Mouse (Mus musculus) urinary bladder, adult 2 months (tissue): Measurements from ENCODE around the gene 2010111I01Rik. TPM values are rescaled to one million over a fixed set of nuclear protein-coding genes. Genes with fewer than 3 reads are reported as not detected.

Experiments
- DNase-seq: peaks from one replicate; pipeline ENCODE4 v3.0.0; 2022; ENCODE audit warnings: low spot score
- polyA plus RNA-seq: library from polyadenylated mRNA; depleted of rRNA; stranded (reverse); fragments of >200 nt; gene quantifications from 2 replicates; pipeline ENCODE4 v1.2.3, GENCODE M21; 2012

Gene 2010111I01Rik
- polyA plus RNA-seq, 1 experiment, result 374 TPM

GRCm38 (mm10) chr13:63289152-63289551 is 324.5 kb downstream of the 2010111I01Rik start:
- DNase-seq, result no peak

GRCm38 (mm10) chr13:63289687-63290086 is 325.0 kb downstream of the 2010111I01Rik start:
- no peak for DNase-seq

- no peak for DNase-seq
Observed at GRCm38 (mm10) chr13:63290126-63290525, 325.4 kb downstream of the 2010111I01Rik start.

- no peak for DNase-seq
Observed at GRCm38 (mm10) chr13:63291016-63291415, 326.3 kb downstream of the 2010111I01Rik start.

GRCm38 (mm10) chr13:63293647-63294046 is 329.0 kb downstream of the 2010111I01Rik start:
- no peak for DNase-seq

- no peak for DNase-seq
Observed at GRCm38 (mm10) chr13:63294359-63295193, 329.9 kb downstream of the 2010111I01Rik start.

GRCm38 (mm10) chr13:63296300-63296699 is 331.6 kb downstream of the 2010111I01Rik start:
- DNase-seq, result no peak

GRCm38 (mm10) chr13:63297003-63297402 is 332.3 kb downstream of the 2010111I01Rik start:
- DNase-seq, result no peak

GRCm38 (mm10) chr13:63297933-63298332 is 333.2 kb downstream of the 2010111I01Rik start:
- no peak for DNase-seq

- DNase-seq, result no peak
Observed at GRCm38 (mm10) chr13:63298931-63299330, 334.2 kb downstream of the 2010111I01Rik start.

- no peak for DNase-seq
Observed at GRCm38 (mm10) chr13:63300929-63301328, 336.2 kb downstream of the 2010111I01Rik start.

- DNase-seq, result no peak
Observed at GRCm38 (mm10) chr13:63301764-63302209, 337.1 kb downstream of the 2010111I01Rik start.

- no peak for DNase-seq
Observed at GRCm38 (mm10) chr13:63302381-63302780, 337.7 kb downstream of the 2010111I01Rik start.

GRCm38 (mm10) chr13:63304124-63304792 is 339.6 kb downstream of the 2010111I01Rik start:
- DNase-seq, result no peak

GRCm38 (mm10) chr13:63304799-63305159 is 340.1 kb downstream of the 2010111I01Rik start:
- no peak for DNase-seq

- DNase-seq, result no peak
Observed at GRCm38 (mm10) chr13:63305160-63306011, 340.7 kb downstream of the 2010111I01Rik start.

GRCm38 (mm10) chr13:63306768-63307167 is 342.1 kb downstream of the 2010111I01Rik start:
- no peak for DNase-seq

- DNase-seq, result no peak
Observed at GRCm38 (mm10) chr13:63309563-63309962, 344.9 kb downstream of the 2010111I01Rik start.

GRCm38 (mm10) chr13:63311156-63311555 is 346.5 kb downstream of the 2010111I01Rik start:
- no peak for DNase-seq

GRCm38 (mm10) chr13:63313247-63313646 is 348.6 kb downstream of the 2010111I01Rik start:
- no peak for DNase-seq

GRCm38 (mm10) chr13:63313748-63314607 is 349.3 kb downstream of the 2010111I01Rik start:
- DNase-seq, result no peak
